Mouse (Mus musculus) megakaryocyte, embryonic 14.5 days (primary cell): ENCODE results near the gene Olfr1393.

Experiments
- FLI1 ChIP-seq: IDR thresholded peaks from 2 replicates; pipeline ENCODE4 v1.6.1; 2012; ENCODE audit warnings: low read length, inconsistent platforms, mixed read lengths
- GATA1 ChIP-seq: IDR thresholded peaks from 3 replicates; pipeline ENCODE4 v1.6.1; 2012; ENCODE audit warnings: mixed read lengths, low read length, inconsistent platforms, borderline replicate concordance

- no peak for TF ChIP-seq GATA1
- no peak for TF ChIP-seq FLI1
Observed at GRCm38 (mm10) chr11:49271334-49271733, 6.8 kb upstream of the Olfr1393 start.
